Mouse (Mus musculus) lung, postnatal 4 days (tissue): ENCODE results near the gene Cd80.
"Not testable (repeated sequence)": the region's sequence is repeated elsewhere in the genome, so short reads cannot be mapped to it uniquely, and the experiment has no call there.

Experiments used
- DNase-seq, 2 experiments: peaks; one replicate each; pipeline ENCODE4 v3.0.0; 2021

Cd80 gene

GRCm38 (mm10) chr16:38474677-38475286, 19.4 kb downstream of the Cd80 start:
- no peak for DNase-seq

- DNase-seq = no peak
These were observed 20.4 kb downstream of the Cd80 start for GRCm38 (mm10) chr16:38475681-38476311.

GRCm38 (mm10) chr16:38476312-38477240, 21.2 kb downstream of the Cd80 start:
- peak; percentile 50 to 54 for DNase-seq

- not testable (repeated sequence) for DNase-seq
These were observed 21.9 kb downstream of the Cd80 start for GRCm38 (mm10) chr16:38477241-38477608.

GRCm38 (mm10) chr16:38478296-38478695, 22.9 kb downstream of the Cd80 start:
- DNase-seq = no peak

- no peak for DNase-seq
These were observed 26.0 kb downstream of the Cd80 start for GRCm38 (mm10) chr16:38481327-38481726.

- peak; percentile 26 to 43 for DNase-seq
These were observed 27.6 kb downstream of the Cd80 start for GRCm38 (mm10) chr16:38482780-38483562.

- DNase-seq = peak; percentile 36 to 37
These were observed 28.4 kb downstream of the Cd80 start for GRCm38 (mm10) chr16:38483582-38484309.

- DNase-seq = no peak
These were observed 37.2 kb downstream of the Cd80 start for GRCm38 (mm10) chr16:38492551-38492950.

- DNase-seq = no peak
These were observed 38.5 kb downstream of the Cd80 start for GRCm38 (mm10) chr16:38493890-38494289.

- DNase-seq = no peak
These were observed 41.3 kb downstream of the Cd80 start for GRCm38 (mm10) chr16:38496604-38497140.

- DNase-seq = no peak
These were observed 47.1 kb downstream of the Cd80 start for GRCm38 (mm10) chr16:38502469-38502868.

GRCm38 (mm10) chr16:38503528-38503927, 48.2 kb downstream of the Cd80 start:
- DNase-seq = no peak

- peak; percentile 41 to 72 for DNase-seq
These were observed 50.8 kb downstream of the Cd80 start for GRCm38 (mm10) chr16:38506041-38506634.

GRCm38 (mm10) chr16:38510846-38511245, 55.5 kb downstream of the Cd80 start:
- no peak for DNase-seq

- DNase-seq = no peak
These were observed 63.8 kb downstream of the Cd80 start for GRCm38 (mm10) chr16:38519140-38519539.

- no peak for DNase-seq
These were observed 66.0 kb downstream of the Cd80 start for GRCm38 (mm10) chr16:38521211-38521987.

GRCm38 (mm10) chr16:38522129-38523084, 67.0 kb downstream of the Cd80 start, which contains the start of gene Timmdc1:
Gene Timmdc1 (minus strand): TSS chr16:38522663.
- DNase-seq = peak; percentile 96 to 97

GRCm38 (mm10) chr16:38526264-38526663, 70.9 kb downstream of the Cd80 start:
- no peak for DNase-seq
